12 mouse cellular contexts compared by ENCODE assay signal in the genomic region with DNA sequence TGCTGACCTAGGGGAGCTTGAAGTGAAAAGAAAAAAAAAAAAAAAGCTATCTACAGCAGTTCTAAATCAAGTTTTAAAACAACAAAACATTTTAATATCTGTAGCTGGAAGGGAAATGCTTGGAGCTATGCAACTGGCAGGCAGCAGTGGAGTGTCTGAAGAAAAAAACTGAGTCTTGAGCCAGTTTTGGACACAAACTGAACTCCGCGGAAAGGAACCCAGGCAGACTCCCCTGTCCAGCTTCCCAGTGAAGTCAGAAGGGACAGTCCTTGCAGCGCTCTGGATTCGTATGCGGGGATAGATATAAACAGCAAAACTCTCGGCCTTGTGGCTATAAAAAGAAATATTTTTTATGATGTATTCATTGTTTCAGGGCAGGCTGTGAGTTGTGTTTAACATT.
DNase-seq lines count a peak whose midpoint lies in the region; ATAC-seq and TF ChIP-seq lines count a peak whose summit lies in the region.
"Had no signal": no experiment of that assay in that cellular context is flagged by ENCODE, and none has a peak within 500 bp of the region (broad histone marks: within the 10 kb centered on the region; RNA-seq: fewer than 3 reads in every experiment).

No protein-coding gene starts in this region.

- intact Hi-C loops in heart, postnatal 10 days (cut with DNase I) = no loop called here

- H3K36me3 ChIP-seq in heart, embryonic 12.5 days = no peaks in the 10 kb centered on the region
- H3K36me3 ChIP-seq in lung, embryonic 14.5 days (ENCODE audit: insufficient read depth) = no peaks in the 10 kb centered on the region
- H3K36me3 ChIP-seq in limb, embryonic 15.5 days = no peaks in the 10 kb centered on the region
- H3K36me3 ChIP-seq: forebrain, embryonic 12.5 days; limb, embryonic 13.5 days had no signal

- H3K27ac ChIP-seq in heart, embryonic 12.5 days (ENCODE audit: poor library complexity, severe bottlenecking) = no peak overlapping the region
- H3K27ac ChIP-seq in lung, embryonic 14.5 days (ENCODE audit: low read depth) = peak overlapping the region; percentile 18; the same call in 1 of the 2 replicates
- peak overlapping the region; percentile 60; the same call in 1 of the 2 replicates for H3K27ac ChIP-seq in limb, embryonic 15.5 days
- H3K27ac ChIP-seq: forebrain, embryonic 12.5 days; limb, embryonic 13.5 days had no signal

- TF ChIP-seq CTCF in lung, embryonic 14.5 days (IDR thresholded peaks at IDR 0.05; ENCODE audit: low read depth) = no peak

- H3K4me2 ChIP-seq in heart, embryonic 12.5 days = no peak overlapping the region
- H3K4me2 ChIP-seq in lung, embryonic 14.5 days = 0 out of 2 replicates have a peak overlapping the region, but pooled peaks have one; percentile 25
- no peak overlapping the region for H3K4me2 ChIP-seq in limb, embryonic 15.5 days
- H3K4me2 ChIP-seq: forebrain, embryonic 12.5 days; limb, embryonic 13.5 days had no signal

- H3K9ac ChIP-seq in heart, embryonic 12.5 days = no peak overlapping the region
- H3K9ac ChIP-seq in lung, embryonic 14.5 days = no peak overlapping the region
- no peak overlapping the region for H3K9ac ChIP-seq in limb, embryonic 15.5 days
- H3K9ac ChIP-seq: forebrain, embryonic 12.5 days; limb, embryonic 13.5 days; liver, postnatal 0 days had no signal

- H3K9me3 ChIP-seq in heart, embryonic 12.5 days (replicated peaks) = no peaks in the 10 kb centered on the region
- no peaks in the 10 kb centered on the region for H3K9me3 ChIP-seq in lung, embryonic 14.5 days (ENCODE audit: low read depth, low read length)
- H3K9me3 ChIP-seq in limb, embryonic 15.5 days = no peaks in the 10 kb centered on the region
- H3K9me3 ChIP-seq: forebrain, embryonic 12.5 days; limb, embryonic 13.5 days had no signal

- 77% methylated on average over 6 of the region's 6 CpGs for WGBS in heart, embryonic 12.5 days
- WGBS in lung, embryonic 14.5 days = 34% methylated on average over 6 of the region's 6 CpGs
- 46% methylated on average over 6 of the region's 6 CpGs for WGBS in limb, embryonic 15.5 days

- peaks cover 9% of the 10 kb centered on the region for H3K4me1 ChIP-seq in heart, embryonic 12.5 days (replicated peaks)
- H3K4me1 ChIP-seq in lung, embryonic 14.5 days (ENCODE audit: insufficient read depth) = peaks cover 14% of the 10 kb centered on the region
- H3K4me1 ChIP-seq in limb, embryonic 15.5 days = peaks cover 8% of the 10 kb centered on the region

- no peak for ATAC-seq in heart, embryonic 12.5 days (ENCODE audit: insufficient number of reproducible peaks, low FRiP score)
- ATAC-seq in lung, embryonic 14.5 days (ENCODE audit: insufficient read depth) = 0 out of 2 replicates have a peak, but pooled peaks have one; percentile 2
- no peak for ATAC-seq in limb, embryonic 15.5 days (ENCODE audit: insufficient number of reproducible peaks, low FRiP score, low TSS enrichment, low read depth)

- peak; percentile 36 for DNase-seq in gastrocnemius, adult 18-20 months (ENCODE audit: low spot score)
- DNase-seq in gastrocnemius, adult 8-10 months (ENCODE audit: low spot score in 2 of 2) = no peak
- DNase-seq in heart, postnatal 10 days = peak; percentile 15 to 35
- peak; percentile 32 for DNase-seq in lung, embryonic 14.5 days
- no peak for DNase-seq in lung, postnatal 36 days
- DNase-seq: cerebellum, adult 9-10 months; right cerebral cortex, postnatal 25 days had no signal

- no peak overlapping the region for H3K4me3 ChIP-seq in heart, embryonic 12.5 days
- no peak overlapping the region for H3K4me3 ChIP-seq in lung, embryonic 14.5 days (ENCODE audit: low read depth, low read length)
- no peak overlapping the region for H3K4me3 ChIP-seq in limb, embryonic 15.5 days
- H3K4me3 ChIP-seq: forebrain, embryonic 12.5 days; limb, embryonic 13.5 days had no signal

- no peaks in the 10 kb centered on the region for H3K27me3 ChIP-seq in heart, embryonic 12.5 days (replicated peaks)
- H3K27me3 ChIP-seq in lung, embryonic 14.5 days (ENCODE audit: insufficient read depth, low read length) = no peaks in the 10 kb centered on the region
- no peaks in the 10 kb centered on the region for H3K27me3 ChIP-seq in limb, embryonic 15.5 days
- H3K27me3 ChIP-seq: forebrain, embryonic 12.5 days; limb, embryonic 13.5 days had no signal

Comparison
In these comparisons a context has a peak if more than half of its experiments do, and no peak if none do; other contexts are left out.
1. DNase-seq: peak in gastrocnemius, adult 18-20 months (single experiment), heart, postnatal 10 days (2 of 2) and lung, embryonic 14.5 days (single experiment); none in gastrocnemius, adult 8-10 months (0 of 2) and lung, postnatal 36 days (single experiment).